Mouse (Mus musculus): ENCODE data around the gene Nkx2-3.

The Nkx2-3 gene

DNA sequence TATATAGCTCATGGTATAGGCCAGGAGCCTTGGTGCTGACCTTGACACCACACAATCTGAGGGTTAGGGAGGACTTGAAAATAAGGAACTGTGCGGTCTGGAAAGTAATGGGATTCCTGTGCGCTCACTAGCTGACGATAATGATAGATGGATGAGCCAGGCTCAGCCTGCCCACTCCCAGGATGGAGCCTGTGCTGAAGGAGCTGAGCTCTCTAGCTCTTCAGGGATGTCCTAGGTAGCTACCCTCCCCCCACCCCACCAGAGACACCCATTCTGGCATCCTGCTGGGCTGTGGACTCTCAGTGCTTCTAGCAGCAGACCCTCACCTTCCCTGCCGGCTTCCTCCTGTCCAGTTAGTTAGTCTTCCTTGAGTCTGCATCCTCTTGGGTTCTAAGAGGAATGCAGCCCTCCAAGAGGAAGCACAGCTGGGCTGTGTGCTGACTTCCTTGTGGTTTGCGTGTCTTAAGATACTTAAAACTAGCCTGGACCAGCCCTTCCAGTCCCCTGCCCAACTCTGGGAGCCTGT, 6.4 kb downstream of the Nkx2-3 start:
- WGBS = 25% methylated on average over 5 of the region's 5 CpGs

DNA sequence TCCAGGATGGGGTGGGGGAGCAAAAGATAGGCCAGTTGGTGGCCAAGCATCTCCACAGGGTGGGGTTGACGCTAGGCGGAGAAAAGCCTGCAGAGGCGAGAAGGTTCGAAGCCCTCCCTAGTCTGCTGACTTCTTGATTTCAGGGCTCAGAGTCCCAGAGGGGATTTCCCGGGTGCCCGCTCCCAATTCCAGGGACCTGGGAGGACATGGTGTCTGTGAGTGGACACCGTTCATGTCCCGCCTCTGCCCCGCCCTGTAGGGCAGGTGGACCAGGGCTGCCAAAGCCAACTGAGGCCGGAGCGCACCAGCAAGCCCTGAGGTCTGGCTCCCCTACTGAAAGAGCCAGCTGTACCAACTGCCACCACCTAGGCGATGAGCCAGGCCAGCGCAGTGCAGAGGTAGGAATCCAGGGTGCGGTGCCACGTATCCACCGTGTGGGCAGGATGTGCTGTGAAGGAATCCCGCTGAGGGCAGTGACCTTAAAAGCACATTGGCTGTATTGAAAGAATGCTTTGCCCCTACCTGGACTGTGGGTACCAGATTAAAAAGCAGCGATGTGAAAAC, 7.9 kb downstream of the Nkx2-3 start:
- 17% methylated on average over 18 of the region's 18 CpGs for WGBS

DNA sequence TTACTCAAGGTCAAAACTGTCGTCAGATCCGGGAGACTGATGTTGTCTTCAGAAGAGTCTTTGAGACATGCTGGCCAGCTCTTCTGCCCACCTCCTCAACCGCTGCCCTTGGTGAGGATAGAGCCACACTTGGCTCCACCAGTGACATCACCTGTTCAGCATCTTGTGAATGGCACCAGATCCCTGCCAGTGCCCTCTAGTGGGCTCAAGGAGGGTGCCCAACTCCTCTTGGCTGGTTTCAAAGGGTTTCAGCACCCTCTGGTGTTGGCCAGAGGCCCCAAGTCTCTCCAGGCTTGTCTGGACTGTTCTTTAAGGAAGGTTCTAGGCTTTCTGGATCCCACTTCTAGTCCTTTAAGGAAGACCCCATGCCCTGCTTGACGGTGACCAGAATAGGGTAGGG, 11.8 kb downstream of the Nkx2-3 start:
- WGBS = 51% methylated on average over 4 of the region's 4 CpGs

DNA sequence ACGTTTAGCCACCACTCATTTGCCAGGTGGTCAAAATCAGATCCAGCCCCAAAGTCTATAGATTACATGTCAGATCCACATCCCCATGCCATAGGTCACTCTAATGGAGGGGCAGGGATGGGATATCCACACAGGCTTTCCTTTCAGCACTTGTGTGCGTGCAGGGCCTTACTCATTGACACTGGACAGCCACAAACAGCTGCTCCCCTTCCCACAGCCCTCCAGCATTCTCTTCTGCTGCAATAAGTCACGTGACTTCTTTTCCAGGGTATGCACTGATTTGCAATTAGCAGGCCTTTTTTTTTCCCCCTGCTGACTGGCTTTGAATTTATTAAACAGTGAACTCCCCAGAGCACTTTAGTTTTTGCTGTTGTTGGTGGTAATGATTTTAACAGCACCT, 14.0 kb downstream of the Nkx2-3 start:
- WGBS = 72% methylated on average over 3 of the region's 3 CpGs

DNA sequence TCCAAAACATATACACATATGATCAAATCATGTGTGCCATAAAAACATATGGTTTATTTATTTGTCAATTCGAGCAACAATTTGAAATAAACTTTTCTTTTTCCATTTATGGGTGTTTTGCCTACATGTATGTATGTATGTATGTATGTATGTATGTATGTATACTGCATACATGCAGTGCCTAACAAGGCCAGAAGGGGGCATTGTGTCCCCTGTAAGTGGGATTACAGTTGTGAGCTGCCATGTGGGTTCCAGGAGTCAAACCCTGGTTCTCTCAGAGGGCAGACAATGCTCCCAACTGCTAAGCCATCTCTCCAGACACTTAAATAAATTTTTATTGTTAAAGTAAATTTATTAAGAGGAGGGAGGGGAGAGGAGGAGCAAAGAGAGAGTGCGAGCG, 15.2 kb downstream of the Nkx2-3 start:
- 92% methylated on average over 3 of the region's 3 CpGs for WGBS

DNA sequence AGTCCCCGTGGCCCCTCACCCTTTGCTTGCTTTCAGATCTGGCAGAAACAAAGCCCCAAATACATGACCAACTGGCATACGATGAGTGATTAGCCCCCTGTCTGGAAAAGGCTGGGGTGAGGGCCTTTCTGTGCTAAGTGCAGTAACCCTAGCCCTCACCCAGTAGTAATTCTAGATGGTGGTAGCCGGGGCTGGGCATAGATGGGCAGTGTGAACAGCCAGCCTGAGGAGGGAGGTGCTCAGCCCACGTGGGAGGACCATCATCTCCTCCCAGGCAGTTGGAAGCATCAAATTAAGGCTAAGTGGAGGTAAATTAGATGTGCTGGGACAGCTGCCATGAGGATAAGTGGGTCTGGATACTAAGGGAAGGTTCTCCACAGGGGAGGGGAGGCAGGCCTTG, 17.0 kb downstream of the Nkx2-3 start:
- WGBS = 57% methylated on average over 4 of the region's 4 CpGs

DNA sequence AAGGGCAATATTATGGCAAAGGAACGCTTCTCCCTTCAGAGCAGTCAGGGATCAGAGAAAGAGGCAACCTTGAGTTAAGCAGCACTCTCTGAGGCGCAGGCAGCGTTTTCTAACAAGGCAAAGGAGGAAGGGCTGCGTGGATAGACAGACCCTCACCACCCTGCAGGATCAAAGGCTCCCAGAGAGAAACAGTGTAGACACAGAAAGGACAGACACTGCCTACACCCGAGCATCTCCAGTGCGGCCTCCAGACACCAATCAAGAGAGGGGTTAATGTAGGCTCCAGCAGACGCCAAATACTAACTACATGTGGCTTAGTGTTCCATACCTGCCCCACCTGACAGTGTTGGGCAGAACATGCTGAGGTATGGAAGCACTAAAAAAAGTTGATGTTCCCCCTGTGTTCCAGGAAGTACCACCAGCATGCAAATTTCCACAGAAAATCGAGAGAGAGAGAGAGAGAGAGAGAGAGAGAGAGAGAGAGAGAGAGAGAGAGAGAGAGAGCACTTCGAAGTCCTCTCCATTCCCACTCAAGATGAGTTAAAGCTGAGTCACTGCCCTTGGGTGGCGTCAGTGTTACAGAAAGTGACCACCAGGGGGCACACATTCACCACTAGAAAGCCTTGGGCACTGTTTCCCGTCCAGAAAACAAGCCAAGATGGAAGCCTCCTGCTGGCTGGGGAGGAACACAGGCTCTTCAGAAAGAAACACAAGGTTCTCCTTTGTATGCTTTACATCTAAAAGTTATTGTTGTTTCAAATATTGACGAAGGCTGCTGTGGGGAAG, 18.5 kb downstream of the Nkx2-3 start:
- 39% methylated on average over 12 of the region's 12 CpGs for WGBS

DNA sequence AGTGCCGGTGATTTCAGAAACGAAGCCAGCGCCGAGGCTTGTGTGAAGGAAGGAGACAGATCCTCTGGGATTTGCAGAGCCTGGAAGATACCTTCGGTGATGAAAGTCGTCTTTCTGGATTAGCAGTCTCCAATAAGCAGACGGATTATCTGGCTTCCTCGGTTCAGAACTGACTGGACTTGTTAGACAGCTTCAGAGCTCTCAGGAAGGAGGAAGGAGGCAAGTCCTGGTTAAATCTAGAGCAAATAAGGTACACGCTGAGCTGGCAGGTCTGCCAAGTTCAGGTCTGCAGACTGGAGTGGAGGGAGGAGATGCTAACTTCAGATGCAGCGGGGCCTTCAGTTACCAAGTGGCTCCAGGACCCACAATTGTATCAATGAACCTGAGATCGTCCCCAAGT, 29.7 kb downstream of the Nkx2-3 start:
- WGBS = 74% methylated on average over 11 of the region's 11 CpGs

DNA sequence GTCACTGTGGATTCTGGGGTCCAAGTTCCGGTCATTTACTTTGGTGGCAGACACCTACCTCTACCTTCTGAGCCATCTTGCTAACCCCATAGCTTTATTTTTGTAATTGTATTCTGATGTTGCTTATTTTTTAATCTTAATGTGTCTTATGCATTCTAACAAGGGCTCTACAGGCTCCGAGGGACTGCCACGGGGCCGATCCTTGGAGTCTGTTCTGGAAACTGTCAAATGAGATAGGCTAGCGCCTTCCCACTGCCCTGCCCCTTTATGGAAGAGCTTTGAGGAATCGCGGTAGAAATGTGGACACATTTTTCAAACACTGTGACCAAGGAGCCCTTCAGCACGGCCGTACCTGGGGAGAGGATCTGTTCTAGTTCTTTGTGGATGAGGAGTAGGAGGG, 30.7 kb downstream of the Nkx2-3 start:
- 93% methylated on average over 9 of the region's 9 CpGs for WGBS

DNA sequence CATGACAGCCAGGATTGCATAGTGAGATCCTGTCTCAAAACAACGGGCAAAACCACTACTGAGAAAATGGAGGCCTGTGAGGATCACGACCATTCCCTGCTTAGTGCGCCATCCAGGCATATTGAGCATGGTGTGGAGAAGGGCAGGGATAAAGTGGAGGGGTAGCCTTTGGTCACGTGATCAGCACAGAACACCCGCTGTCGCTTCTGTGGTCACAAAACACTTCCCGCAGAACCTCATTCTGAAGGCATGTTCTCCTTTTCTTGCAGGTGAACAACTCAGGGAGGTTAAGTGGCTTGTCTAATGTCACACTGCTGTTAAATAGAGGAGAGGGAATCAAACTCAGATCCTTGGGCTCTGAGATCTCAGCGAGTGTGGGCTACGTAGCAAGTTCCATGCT, 33.4 kb downstream of the Nkx2-3 start:
- 93% methylated on average over 9 of the region's 9 CpGs for WGBS

DNA sequence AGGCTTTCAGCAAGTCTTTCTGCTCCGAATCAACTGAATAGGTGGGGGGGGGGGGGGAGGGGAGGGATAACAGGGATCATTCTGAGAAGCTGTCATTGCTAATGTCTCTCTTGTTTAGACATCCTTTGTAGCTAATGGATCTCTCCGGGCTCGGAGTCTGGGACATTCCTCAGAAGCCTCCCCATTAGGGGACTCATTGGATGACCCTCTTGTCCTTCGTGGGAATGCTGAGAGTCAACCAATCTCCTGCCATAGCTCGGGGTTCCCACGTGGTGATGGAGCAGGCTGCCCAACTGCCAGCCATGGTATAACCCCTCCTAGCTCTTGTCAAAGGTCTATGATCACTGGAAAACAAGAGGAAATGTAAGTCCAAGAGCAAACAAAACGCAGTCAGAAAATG, 34.7 kb downstream of the Nkx2-3 start:
- 67% methylated on average over 7 of the region's 7 CpGs for WGBS

DNA sequence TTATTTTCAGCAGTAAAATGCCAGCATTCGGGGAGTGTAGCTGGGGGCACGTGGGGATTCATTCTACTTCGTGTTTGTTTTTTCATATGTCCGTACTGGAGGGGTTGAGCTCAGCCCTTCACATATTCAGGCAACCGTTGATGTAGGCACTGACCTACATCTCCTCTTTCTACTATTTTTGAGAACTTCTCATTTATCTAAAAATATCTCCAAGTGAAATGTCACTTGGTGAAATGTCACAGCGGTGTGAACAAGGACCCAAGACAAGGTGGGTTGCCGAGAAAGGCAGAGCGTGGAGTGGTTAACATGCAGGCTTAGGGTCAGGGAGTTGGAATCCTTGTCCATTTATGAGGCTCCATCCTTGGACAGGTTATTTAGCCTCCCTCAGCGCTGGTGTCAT, 35.1 kb downstream of the Nkx2-3 start:
- WGBS = 72% methylated on average over 9 of the region's 9 CpGs

DNA sequence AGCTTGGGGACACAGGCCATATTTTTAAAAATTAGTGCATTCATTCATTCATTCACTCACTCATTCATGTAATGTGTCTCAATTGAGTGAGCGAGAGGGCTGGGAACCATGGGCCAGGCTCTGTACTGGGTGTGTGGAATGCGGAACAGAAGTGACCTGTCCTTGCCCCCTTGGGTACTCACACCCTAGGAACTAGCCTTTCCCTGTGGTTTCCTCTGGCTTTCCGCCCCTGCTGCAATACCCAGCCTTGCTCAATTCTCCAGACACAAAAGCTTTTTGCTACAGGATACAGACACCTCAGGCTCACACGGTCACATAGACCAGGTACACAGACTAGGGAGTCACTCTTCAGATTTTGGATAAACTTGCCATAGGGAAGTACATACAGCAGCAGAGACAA, 36.2 kb downstream of the Nkx2-3 start:
- WGBS = 92% methylated on average over 4 of the region's 4 CpGs

DNA sequence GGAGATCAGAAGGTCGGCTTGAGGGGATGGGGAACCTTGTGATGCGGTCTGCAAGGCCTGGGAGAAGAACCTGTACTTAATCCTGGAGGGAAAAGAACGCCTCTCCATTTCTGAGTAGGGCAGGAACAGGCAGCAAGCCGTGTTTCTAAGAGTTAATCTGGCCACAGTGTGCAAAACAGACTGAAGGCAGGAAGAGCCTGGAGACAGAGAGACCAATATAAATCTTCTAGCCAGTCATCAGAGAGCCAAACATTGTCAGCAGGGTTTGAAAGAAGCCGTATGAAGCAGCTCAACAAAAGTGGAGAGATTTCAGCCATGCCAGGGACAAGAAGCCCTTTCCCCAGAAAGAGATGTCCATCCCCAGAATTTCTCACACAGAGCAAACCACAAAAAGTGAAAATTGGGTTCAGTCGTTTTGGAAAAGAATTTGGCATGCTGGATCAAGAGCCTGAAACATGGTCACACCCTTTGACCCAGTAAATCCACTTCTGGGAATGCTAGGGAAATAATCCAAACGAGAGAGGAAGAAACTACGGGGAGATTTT, 39.2 kb downstream of the Nkx2-3 start:
- WGBS = 65% methylated on average over 8 of the region's 8 CpGs

DNA sequence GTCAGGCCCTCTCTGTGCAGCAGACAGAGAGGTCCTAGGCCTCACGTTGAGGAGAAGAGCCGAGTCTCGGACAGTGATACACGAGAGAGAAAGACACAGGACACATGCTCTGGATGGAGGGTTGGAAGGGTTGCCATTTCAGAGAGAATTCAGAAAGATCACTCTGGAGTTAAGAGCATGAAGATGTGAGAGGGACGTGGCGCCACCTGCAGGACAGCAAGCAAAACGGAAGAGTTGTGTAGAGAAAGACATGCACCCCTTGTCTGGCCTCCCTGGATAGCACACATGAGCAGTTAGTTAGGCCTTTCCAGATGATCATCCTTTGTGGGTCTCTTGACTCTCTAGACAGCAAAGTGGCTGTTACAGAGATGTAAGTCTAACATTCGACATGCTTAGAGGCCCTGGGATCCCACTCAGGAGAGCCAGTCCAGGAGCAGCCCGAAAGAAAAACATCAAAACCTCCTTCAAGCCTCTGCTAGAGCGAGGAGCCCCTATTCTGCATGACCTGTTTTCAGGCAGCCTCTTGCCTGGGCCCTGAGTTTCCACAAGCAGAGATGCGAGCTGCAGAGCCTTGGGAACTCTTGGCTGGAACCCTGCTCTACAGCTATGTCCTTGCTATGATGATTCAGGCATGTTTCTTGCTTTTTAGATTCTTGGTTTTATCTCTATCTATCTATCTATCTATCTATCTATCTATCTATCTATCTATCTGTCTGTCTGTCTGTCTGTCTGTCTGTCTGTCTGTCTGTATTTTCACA, 43.8 kb downstream of the Nkx2-3 start:
- WGBS = 48% methylated on average over 11 of the region's 11 CpGs

DNA sequence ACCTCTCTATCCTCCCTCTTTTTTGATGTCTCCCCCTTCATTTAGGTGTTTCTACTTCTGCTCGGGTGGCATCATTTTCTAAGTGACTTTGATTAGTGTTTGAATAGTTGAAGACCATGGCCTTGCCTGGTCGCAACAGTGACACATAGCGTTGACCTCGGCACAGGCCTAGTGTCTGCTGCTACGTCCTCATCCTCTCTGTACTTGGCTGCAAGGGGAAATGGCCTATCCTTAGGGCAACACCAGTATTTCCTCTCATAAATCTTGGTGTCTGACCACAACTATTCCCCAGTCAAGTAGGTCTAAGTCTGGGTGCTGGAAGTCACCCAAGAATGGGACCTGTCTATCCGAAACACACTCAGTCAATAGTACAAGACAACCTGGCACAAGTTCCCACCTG, 47.5 kb downstream of the Nkx2-3 start:
- 87% methylated on average over 6 of the region's 6 CpGs for WGBS

DNA sequence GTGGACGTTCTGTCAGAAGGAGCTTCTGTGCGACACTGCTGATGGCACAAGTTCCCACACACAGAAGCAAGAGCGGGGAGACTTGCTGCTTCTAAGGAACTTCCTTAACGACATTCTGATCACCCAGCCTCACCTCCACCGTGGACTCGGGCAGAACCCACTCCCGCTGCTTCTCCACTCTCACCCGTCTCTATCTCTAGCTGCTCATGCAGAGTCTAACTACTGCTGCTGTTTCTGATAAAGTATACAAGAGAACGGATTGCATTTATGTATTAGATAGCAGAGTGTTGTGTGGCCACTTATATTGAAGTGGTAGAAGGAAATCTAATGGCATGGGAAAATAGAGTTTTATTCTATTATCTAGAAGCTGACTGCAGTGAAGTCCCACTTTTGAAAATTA, 48.6 kb downstream of the Nkx2-3 start:
- WGBS = 75% methylated on average over 9 of the region's 9 CpGs

DNA sequence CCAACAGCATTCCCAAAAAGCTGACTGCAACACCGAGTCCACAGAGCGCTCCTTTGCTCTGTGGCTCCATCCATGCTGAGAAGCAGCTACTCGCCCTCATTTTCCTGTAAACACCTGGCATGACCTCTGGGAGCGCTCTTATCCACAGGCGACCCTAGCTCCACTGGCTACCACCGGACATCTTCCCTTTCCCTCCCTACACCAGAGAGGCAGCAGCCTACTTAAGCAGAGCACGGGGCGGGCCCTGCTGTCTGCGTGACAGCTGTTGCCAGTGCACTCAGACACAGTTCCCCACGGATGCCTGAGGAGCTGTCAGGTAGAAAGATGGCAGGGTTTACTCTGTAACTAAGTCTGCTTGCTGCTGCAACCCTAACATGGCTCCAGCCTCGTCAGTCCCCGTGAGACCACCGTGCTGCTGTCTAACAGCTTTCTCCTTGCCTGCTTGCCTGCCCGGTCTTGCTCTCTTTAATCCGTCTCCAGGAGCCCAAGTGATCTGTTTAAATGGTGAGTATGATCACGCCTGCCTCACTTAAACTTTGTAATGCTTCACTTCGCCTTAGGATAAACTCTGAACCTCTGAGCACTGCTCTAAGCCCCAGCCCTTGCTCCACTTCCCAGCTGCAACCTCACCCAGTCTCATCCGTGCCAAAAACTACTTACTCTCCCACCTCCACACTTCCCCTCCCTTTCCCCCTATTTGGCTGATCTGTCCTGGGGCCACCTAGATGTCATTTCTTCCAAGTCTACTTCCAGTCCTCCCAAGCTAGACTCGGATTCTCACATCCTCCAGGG, 50.2 kb downstream of the Nkx2-3 start:
- 60% methylated on average over 19 of the region's 19 CpGs for WGBS

DNA sequence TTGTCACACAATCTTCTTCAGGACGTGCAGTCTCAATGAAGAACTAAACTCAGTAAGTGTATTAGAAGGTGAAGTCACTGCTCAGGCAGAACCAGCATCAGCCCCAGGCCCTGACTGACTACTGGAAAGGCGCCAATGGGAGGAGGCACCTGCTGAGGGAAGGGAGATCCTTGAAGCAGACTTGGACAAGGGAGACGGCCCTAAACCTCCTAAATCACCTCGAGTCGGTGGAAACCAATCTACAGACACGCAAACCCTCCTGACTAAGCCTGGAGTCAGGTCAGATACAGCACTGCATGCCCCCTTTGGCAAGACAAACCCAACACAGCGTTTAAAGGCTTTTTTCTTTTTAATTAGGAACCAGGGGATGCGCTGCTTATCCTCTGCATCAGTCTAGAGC, 51.3 kb downstream of the Nkx2-3 start:
- WGBS = 77% methylated on average over 8 of the region's 8 CpGs
